Mouse (Mus musculus) liver, postnatal 0 days (tissue): ENCODE measurements at regions not wholly inside any gene's neighbourhood (a gene's known extent, or its start where the extent isn't known, plus 50 kb on each side); places are given as distances from the start of the nearest gene placed in this dataset.

ENCODE experiments used
- CTCF ChIP-seq: sonication (generic); IDR thresholded peaks from 2 replicates; pipeline ENCODE4 v1.5.1; 2016; ENCODE audit warnings: antibody characterized with exemption, low read depth
- EP300 ChIP-seq: IDR thresholded peaks from 2 replicates; pipeline ENCODE4 v1.6.1; 2016; ENCODE audit warnings: antibody characterized with exemption, low read depth, mild to moderate bottlenecking

DNA sequence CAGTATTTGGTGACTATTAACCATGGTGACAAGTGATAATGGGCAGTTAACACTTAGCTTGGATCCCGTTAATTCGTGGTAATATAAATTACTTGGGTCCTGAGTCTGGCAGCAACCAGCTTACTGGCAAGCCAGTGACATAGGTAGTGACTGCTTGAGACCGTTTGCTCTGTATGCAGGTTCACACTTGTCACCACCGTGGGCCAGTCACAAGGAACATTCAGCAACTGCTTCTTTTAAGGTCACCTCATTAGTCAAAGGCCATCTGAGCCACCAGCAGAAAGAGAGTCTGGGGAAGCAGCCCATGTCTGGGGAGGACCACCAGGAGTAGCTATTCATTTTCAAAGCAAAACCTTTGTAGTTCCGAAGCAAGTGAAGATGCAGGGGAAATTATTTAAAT, 220.3 kb upstream of the Mgmt start:
- no peak for TF ChIP-seq CTCF
- no peak for TF ChIP-seq EP300
